Mouse (Mus musculus) MEL (cell line): Measurements from ENCODE around the gene Iqsec1. TPM values are rescaled to one million over a fixed set of nuclear protein-coding genes. Genes with fewer than 3 reads are reported as not detected.

Experiments used
- DNase-seq: peaks from one replicate; pipeline ENCODE4 v3.0.0; 2011; ENCODE audit warnings: low read depth, low spot score
- H3K27ac ChIP-seq: 2 replicates; pipeline ENCODE4 v1.5.1; 2012; ENCODE audit warnings: low read depth, mild to moderate bottlenecking, control low read depth, low read length, moderate library complexity; ENCODE audit not compliant: control insufficient read depth
- H3K27me3 ChIP-seq, 2 experiments: fragments of 150-350 bp in 1 of 2; sonication (generic) in 1 of 2; 2 replicates each; pipeline ENCODE4 v1.6.1; 2012; ENCODE audit warnings: low read length in 2 of 2, mild to moderate bottlenecking in 2 of 2, improper control_type of control experiment in 1 of 2, moderate library complexity in 1 of 2; ENCODE audit not compliant: insufficient read depth in 2 of 2, control insufficient read depth in 1 of 2
- H3K36me3 ChIP-seq, 2 experiments: 2 replicates each; pipeline ENCODE4 v1.6.1; 2012 to 2014; ENCODE audit warnings: low read length in 2 of 2, improper control_type of control experiment in 1 of 2, inconsistent platforms in 1 of 2, mild to moderate bottlenecking in 1 of 2; ENCODE audit not compliant: insufficient read depth in 2 of 2, control insufficient read depth in 1 of 2
- H3K4me1 ChIP-seq, 2 experiments: fragments of 150-350 bp in 1 of 2; sonication (generic) in 1 of 2; 2 replicates each; pipeline ENCODE4 v1.6.1; 2012; ENCODE audit warnings: low read length in 2 of 2, improper control_type of control experiment in 1 of 2, mild to moderate bottlenecking in 1 of 2; ENCODE audit not compliant: insufficient read depth in 2 of 2, control insufficient read depth in 1 of 2
- H3K4me3 ChIP-seq, 2 experiments: fragments of 150-350 bp in 1 of 2; sonication (generic) in 1 of 2; 2 replicates each; pipeline ENCODE4 v1.5.1; 2012; ENCODE audit warnings: low read depth in 2 of 2, low read length in 2 of 2, mild to moderate bottlenecking in 2 of 2, moderate library complexity in 2 of 2, control low read depth in 1 of 2, improper control_type of control experiment in 1 of 2; ENCODE audit not compliant: control insufficient read depth in 1 of 2, insufficient read depth in 1 of 2
- H3K79me2 ChIP-seq: 2 replicates; pipeline ENCODE4 v1.6.1; 2012; ENCODE audit warnings: mild to moderate bottlenecking, low read length, moderate library complexity; ENCODE audit not compliant: control insufficient read depth, poor library complexity, insufficient read depth
- H3K9ac ChIP-seq: 2 replicates; pipeline ENCODE4 v1.6.1; 2012; ENCODE audit warnings: low read depth, mild to moderate bottlenecking, control low read depth, low read length, moderate library complexity; ENCODE audit not compliant: control insufficient read depth, poor library complexity, severe bottlenecking
- H3K9me3 ChIP-seq: fragments of 150-350 bp; sonication (generic); replicated peaks from 2 replicates; pipeline ENCODE4 v1.6.1; 2012; ENCODE audit warnings: mild to moderate bottlenecking, low read length, improper control_type of control experiment, moderate library complexity; ENCODE audit not compliant: insufficient read depth
- BHLHE40 ChIP-seq: IDR thresholded peaks from 2 replicates; pipeline ENCODE4 v1.6.1; 2012; ENCODE audit warnings: low read depth, mild to moderate bottlenecking, inconsistent platforms, low read length, improper control_type of control experiment, borderline replicate concordance
- CHD2 ChIP-seq: IDR thresholded peaks from 2 replicates; pipeline ENCODE4 v1.6.1; 2011; ENCODE audit warnings: low read length, improper control_type of control experiment
- E2F4 ChIP-seq: IDR thresholded peaks from 2 replicates; pipeline ENCODE4 v1.6.1; 2011; ENCODE audit warnings: low read depth, low read length, improper control_type of control experiment, borderline replicate concordance
- EP300 ChIP-seq, 2 experiments: IDR thresholded peaks; 2 replicates each; pipeline ENCODE4 v1.6.1; 2011; ENCODE audit warnings: improper control_type of control experiment in 2 of 2, low read length in 2 of 2, low read depth in 1 of 2, mild to moderate bottlenecking in 1 of 2
- ETS1 ChIP-seq: IDR thresholded peaks from 2 replicates; pipeline ENCODE4 v1.6.1; 2012; ENCODE audit warnings: low read depth, mild to moderate bottlenecking, inconsistent platforms, low read length, improper control_type of control experiment, moderate library complexity
- HCFC1 ChIP-seq: IDR thresholded peaks from 2 replicates; pipeline ENCODE4 v1.6.1; 2012; ENCODE audit warnings: low read depth, mild to moderate bottlenecking, inconsistent platforms, low read length, improper control_type of control experiment, moderate library complexity
- MAFK ChIP-seq: IDR thresholded peaks from 2 replicates; pipeline ENCODE4 v1.6.1; 2011; ENCODE audit warnings: low read depth, mild to moderate bottlenecking, low read length, improper control_type of control experiment, borderline replicate concordance
- MAX ChIP-seq: IDR thresholded peaks from 2 replicates; pipeline ENCODE4 v1.6.1; 2011; ENCODE audit warnings: low read length, improper control_type of control experiment
- MEF2A ChIP-seq: IDR thresholded peaks from 2 replicates; pipeline ENCODE4 v1.6.1; 2014; ENCODE audit warnings: low read depth, mild to moderate bottlenecking, inconsistent platforms, low read length, improper control_type of control experiment; ENCODE audit not compliant: poor library complexity, insufficient replicate concordance, severe bottlenecking; ENCODE audit errors: extremely low read depth
- POLR2A ChIP-seq, 2 experiments: IDR thresholded peaks; 2 replicates each; pipeline ENCODE4 v1.6.1; 2011 to 2012; ENCODE audit warnings: low read length in 2 of 2, mild to moderate bottlenecking in 2 of 2, control low read depth in 1 of 2, improper control_type of control experiment in 1 of 2, low read depth in 1 of 2, moderate library complexity in 1 of 2; ENCODE audit not compliant: control insufficient read depth in 1 of 2, insufficient read depth in 1 of 2, poor library complexity in 1 of 2
- POLR2AphosphoS2 ChIP-seq: IDR thresholded peaks from 2 replicates; pipeline ENCODE4 v1.6.1; 2011; ENCODE audit warnings: low read length, improper control_type of control experiment
- RAD21 ChIP-seq: IDR thresholded peaks from 2 replicates; pipeline ENCODE4 v1.6.1; 2011; ENCODE audit warnings: mild to moderate bottlenecking, low read depth, low read length, improper control_type of control experiment
- RCOR1 ChIP-seq: IDR thresholded peaks from 2 replicates; pipeline ENCODE4 v1.6.1; 2012; ENCODE audit warnings: low read depth, mild to moderate bottlenecking, inconsistent platforms, low read length, improper control_type of control experiment
- ZC3H11A ChIP-seq: IDR thresholded peaks from 2 replicates; pipeline ENCODE4 v1.6.1; 2012; ENCODE audit warnings: low read depth, mild to moderate bottlenecking, inconsistent platforms, low read length, improper control_type of control experiment
- ZNF384 ChIP-seq: IDR thresholded peaks from 2 replicates; pipeline ENCODE4 v1.6.1; 2012; ENCODE audit warnings: low read depth, mild to moderate bottlenecking, inconsistent platforms, low read length, improper control_type of control experiment
- polyA plus RNA-seq, 2 experiments: library from polyadenylated mRNA; stranded (reverse) in 1 of 2; unstranded in 1 of 2; fragments of >175 nt in 1 of 2; fragments of >200 nt in 1 of 2; gene quantifications; 2 replicates each; pipeline versions ENCODE4 v1.2.1 to v1.2.4; 2012; ENCODE audit warnings: low replicate concordance in 2 of 2, low read depth in 1 of 2; ENCODE audit not compliant: insufficient read length in 2 of 2, insufficient read depth in 1 of 2, missing spikeins in 1 of 2
- total RNA-seq: library from RNA; depleted of rRNA; stranded (reverse); fragments of 300-350 nt; gene quantifications from 2 replicates; pipeline ENCODE4 v1.2.3, GENCODE M21; 2012

The Iqsec1 gene
- total and polyA plus RNA-seq, 3 experiments = 14.8 to 73.4 (median 30.8) TPM

DNA sequence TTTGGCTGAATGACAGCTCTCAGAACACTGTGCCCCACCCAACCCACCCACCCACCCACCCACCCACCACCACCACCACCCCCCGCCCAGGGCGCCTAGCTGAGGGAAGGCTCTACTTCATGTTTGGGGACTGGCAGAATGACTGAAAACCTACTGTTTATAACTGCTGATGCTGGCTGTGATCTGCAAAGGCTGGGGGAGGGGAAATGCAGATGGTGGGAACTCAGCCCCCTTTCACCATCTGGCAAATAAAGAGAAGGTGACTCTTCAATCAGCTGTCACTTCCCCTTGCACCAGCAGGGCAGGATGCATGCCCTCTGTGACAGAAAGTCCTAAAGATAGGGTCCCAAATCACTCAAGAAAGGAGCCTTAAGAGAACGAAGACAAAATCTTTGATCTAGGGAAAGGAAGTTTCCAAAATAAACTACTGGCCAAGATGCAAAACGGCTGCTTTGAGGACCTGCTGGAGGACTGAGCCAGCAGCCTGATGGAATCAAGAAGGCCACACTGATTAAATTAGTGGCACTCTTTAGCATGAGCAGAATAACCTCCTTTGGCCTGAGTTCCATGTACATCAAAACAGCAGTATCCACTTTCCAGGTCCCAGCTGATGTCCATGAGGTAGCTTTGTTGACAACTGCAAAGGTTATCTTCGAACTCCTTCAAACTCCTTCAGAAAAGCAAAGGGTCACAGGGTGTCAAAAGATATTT is 67.8 kb downstream of the Iqsec1 start:
- H3K9ac ChIP-seq = no peak overlapping the region
- no peaks in the 10 kb centered on the region for H3K79me2 ChIP-seq
- TF ChIP-seq ZC3H11A = no peak
- no peak for TF ChIP-seq MAX
- no peak for TF ChIP-seq POLR2A (IDR thresholded peaks at IDR 0.05; ENCODE audit: control insufficient read depth in 1 of 2, insufficient read depth in 1 of 2, low read depth in 1 of 2, low read length in 2 of 2, poor library complexity in 1 of 2)
- no peak for TF ChIP-seq MAFK
- TF ChIP-seq BHLHE40 = no peak
- no peak for TF ChIP-seq EP300 (IDR thresholded peaks at IDR 0.05; ENCODE audit: low read depth in 1 of 2, low read length in 2 of 2)
- TF ChIP-seq ZNF384 = no peak
- TF ChIP-seq RCOR1 = no peak
- no peak for TF ChIP-seq RAD21
- TF ChIP-seq ETS1 = no peak
- H3K36me3 ChIP-seq = no peaks in the 10 kb centered on the region
- no peaks in the 10 kb centered on the region for H3K4me1 ChIP-seq
- no peaks in the 10 kb centered on the region for H3K27me3 ChIP-seq
- H3K4me3 ChIP-seq = no peak overlapping the region
- no peaks in the 10 kb centered on the region for H3K9me3 ChIP-seq
- H3K27ac ChIP-seq = no peak overlapping the region
- no peak for DNase-seq

DNA sequence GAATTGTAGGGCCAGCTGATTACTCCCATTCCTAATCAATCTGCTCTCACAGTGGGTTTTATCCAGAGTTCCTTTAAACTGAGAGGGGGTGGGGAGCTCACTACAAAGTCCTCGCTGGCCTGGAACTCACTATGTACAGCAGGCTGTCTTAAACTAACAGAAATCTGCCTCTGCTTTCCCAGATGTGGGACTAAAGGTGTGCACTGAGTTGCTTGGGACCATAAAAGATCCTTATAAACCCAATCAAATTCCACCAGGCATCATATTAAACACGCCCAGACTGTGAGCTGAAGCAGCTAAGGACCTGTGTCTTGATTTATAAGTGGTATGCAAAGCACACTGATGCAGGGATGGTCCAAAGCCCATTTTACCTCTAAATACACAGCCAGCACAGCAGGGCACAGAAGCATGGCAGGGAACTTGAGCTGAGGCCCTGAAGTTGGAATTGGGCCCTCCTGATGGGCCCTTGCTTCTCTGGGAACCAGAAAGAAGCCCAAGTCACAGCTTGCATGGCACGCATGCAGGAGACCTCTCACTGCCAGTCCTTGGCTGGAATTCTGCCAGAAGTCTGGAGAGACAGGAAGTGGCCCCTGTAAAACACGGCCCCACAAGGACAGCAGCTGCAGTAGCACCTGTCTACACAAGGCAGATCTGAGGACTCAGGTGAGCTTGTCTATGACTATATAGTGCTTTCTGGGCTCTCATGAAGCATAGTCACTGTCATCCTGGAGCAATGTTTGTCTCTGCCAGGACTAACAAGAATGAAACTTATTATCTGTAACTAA is 68.7 kb downstream of the Iqsec1 start:
- Histone ChIP-seq H3K9me3 (no peaks in the 10 kb centered on the region), H3K27ac (no peak overlapping the region), H3K9ac (no peak overlapping the region), H3K36me3 (no peaks in the 10 kb centered on the region), H3K4me3 (no peak overlapping the region), H3K79me2 (no peaks in the 10 kb centered on the region), H3K27me3 (no peaks in the 10 kb centered on the region), H3K4me1 (no peaks in the 10 kb centered on the region)
- TF ChIP-seq HCFC1 (no peak), POLR2AphosphoS2 (no peak), ETS1 (no peak), E2F4 (no peak), CHD2 (no peak), MEF2A (no peak), ZC3H11A (no peak)
- peak; percentile 6 for DNase-seq
